Mouse (Mus musculus): ENCODE results near the gene Gipc3. TPM values are rescaled to one million over a fixed set of nuclear protein-coding genes. Genes with fewer than 3 reads are reported as not detected.

Gene Gipc3
- not detected in 2 replicates for polyA plus RNA-seq (2016; fragmentation: Nextera tagmentation; extraction: Ambion mirVana)

- peak within 1 kb of the TSS; percentile 66 for H3K4me2 ChIP-seq (replicated peaks)
- no peak for ATAC-seq (ENCODE audit: low FRiP score)
- WGBS: 6% methylated on average over 50 of the region's 67 CpGs
- H3K27ac ChIP-seq: no peak within 1 kb of the TSS
- peaks cover 19% of the 10 kb centered on the region for H3K4me1 ChIP-seq
- H3K27me3 ChIP-seq: peaks cover 85% of the 10 kb centered on the region
- peaks cover 6% of the 10 kb centered on the region for H3K36me3 ChIP-seq
- H3K9me3 ChIP-seq (replicated peaks): no peaks in the 10 kb centered on the region
- H3K9ac ChIP-seq: peak within 1 kb of the TSS; percentile 59
- H3K4me3 ChIP-seq: peak within 1 kb of the TSS; percentile 39
Measured at GRCm38 (mm10) chr10:81342686-81343505, at the start of gene Gipc3. Gipc3 (minus strand) TSS chr10:81343266.

- H3K27me3 ChIP-seq: 0 out of 2 replicates have a peak, but pooled peaks cover 5% of the 10 kb centered on the region
- peak within 1 kb of the TSS; percentile 51 for H3K9ac ChIP-seq
- H3K4me3 ChIP-seq: peak within 1 kb of the TSS; percentile 7; the same call in 1 of the 2 replicates
- no peak for ATAC-seq (ENCODE audit: low FRiP score)
- peaks cover 15% of the 10 kb centered on the region for H3K36me3 ChIP-seq
- peaks cover 33% of the 10 kb centered on the region for H3K4me1 ChIP-seq
- H3K27ac ChIP-seq: peak within 1 kb of the TSS; percentile 40; the same call in 1 of the 2 replicates
- no peaks in the 10 kb centered on the region for H3K9me3 ChIP-seq (replicated peaks)
- WGBS: 65% methylated on average over 14 of the region's 14 CpGs
- peak within 1 kb of the TSS; percentile 46 for H3K4me2 ChIP-seq (replicated peaks)
Measured at GRCm38 (mm10) chr10:81392781-81393185, 49.7 kb upstream of the Gipc3 start, which contains the start of gene Smim24. Smim24 (plus strand) TSS chr10:81393051.

- no peak for ATAC-seq (ENCODE audit: low FRiP score)
- Histone ChIP-seq H3K27ac (no peak overlapping the region), H3K27me3 (0 out of 2 replicates have a peak, but pooled peaks cover 1% of the 10 kb centered on the region), H3K9me3 (replicated peaks) (no peaks in the 10 kb centered on the region), H3K4me3 (no peak overlapping the region), H3K36me3 (peaks cover 20% of the 10 kb centered on the region), H3K4me1 (peaks cover 29% of the 10 kb centered on the region), H3K9ac (no peak overlapping the region), H3K4me2 (replicated peaks) (no peak overlapping the region)
- WGBS: 85% methylated on average over 6 of the region's 6 CpGs
Measured at GRCm38 (mm10) chr10:81392270-81392669, 49.2 kb upstream of the Gipc3 start.

GRCm38 (mm10) chr10:81390678-81390965, 47.6 kb upstream of the Gipc3 start:
- Histone ChIP-seq H3K36me3 (peaks cover 36% of the 10 kb centered on the region), H3K9ac (no peak overlapping the region), H3K27ac (no peak overlapping the region), H3K4me3 (no peak overlapping the region), H3K4me1 (peaks cover 18% of the 10 kb centered on the region), H3K9me3 (replicated peaks) (no peaks in the 10 kb centered on the region), H3K27me3 (no peaks in the 10 kb centered on the region), H3K4me2 (replicated peaks) (no peak overlapping the region)
- WGBS: 89% methylated on average over 13 of the region's 13 CpGs
- ATAC-seq (ENCODE audit: low FRiP score): no peak

GRCm38 (mm10) chr10:81389801-81390677, 47.0 kb upstream of the Gipc3 start:
- Histone ChIP-seq H3K9me3 (replicated peaks) (no peaks in the 10 kb centered on the region), H3K27me3 (no peaks in the 10 kb centered on the region), H3K36me3 (peaks cover 36% of the 10 kb centered on the region), H3K9ac (no peak overlapping the region), H3K4me1 (peaks cover 24% of the 10 kb centered on the region), H3K4me3 (no peak overlapping the region), H3K4me2 (replicated peaks) (no peak overlapping the region), H3K27ac (no peak overlapping the region)
- peak; percentile 48 for ATAC-seq (ENCODE audit: low FRiP score)
- WGBS: 61% methylated on average over 23 of the region's 23 CpGs

- Histone ChIP-seq H3K4me2 (replicated peaks) (no peak overlapping the region), H3K4me3 (no peak overlapping the region), H3K4me1 (peaks cover 28% of the 10 kb centered on the region), H3K9ac (no peak overlapping the region), H3K9me3 (replicated peaks) (no peaks in the 10 kb centered on the region), H3K36me3 (peaks cover 36% of the 10 kb centered on the region), H3K27me3 (no peaks in the 10 kb centered on the region), H3K27ac (no peak overlapping the region)
- WGBS: 56% methylated on average over 3 of the region's 3 CpGs
- no peak for ATAC-seq (ENCODE audit: low FRiP score)
Measured at GRCm38 (mm10) chr10:81389373-81389772, 46.3 kb upstream of the Gipc3 start.

- peaks cover 23% of the 10 kb centered on the region for H3K4me1 ChIP-seq
- H3K9me3 ChIP-seq (replicated peaks): no peaks in the 10 kb centered on the region
- ATAC-seq (ENCODE audit: low FRiP score): no peak
- H3K4me2 ChIP-seq (replicated peaks): no peak within 1 kb of the TSS
- H3K27me3 ChIP-seq: no peaks in the 10 kb centered on the region
- WGBS: 90% methylated on average over 5 of the region's 5 CpGs
- no peak within 1 kb of the TSS for H3K9ac ChIP-seq
- H3K27ac ChIP-seq: no peak within 1 kb of the TSS
- H3K36me3 ChIP-seq: peaks cover 36% of the 10 kb centered on the region
- H3K4me3 ChIP-seq: no peak within 1 kb of the TSS
Measured at GRCm38 (mm10) chr10:81388505-81389055, 45.5 kb upstream of the Gipc3 start, which contains the start of gene Gm48552. Gm48552 (plus strand) TSS chr10:81389005.

- Histone ChIP-seq H3K9me3 (replicated peaks) (no peaks in the 10 kb centered on the region), H3K4me2 (replicated peaks) (no peak overlapping the region), H3K9ac (no peak overlapping the region), H3K36me3 (peaks cover 36% of the 10 kb centered on the region), H3K4me3 (no peak overlapping the region), H3K4me1 (peaks cover 14% of the 10 kb centered on the region), H3K27me3 (no peaks in the 10 kb centered on the region), H3K27ac (no peak overlapping the region)
- 95% methylated on average over 20 of the region's 20 CpGs for WGBS
- no peak for ATAC-seq (ENCODE audit: low FRiP score)
Measured at GRCm38 (mm10) chr10:81387716-81388115, 44.6 kb upstream of the Gipc3 start.

GRCm38 (mm10) chr10:81385603-81386306, 42.7 kb upstream of the Gipc3 start:
- H3K4me2 ChIP-seq (replicated peaks): peak overlapping the region; percentile 87
- 81% methylated on average over 22 of the region's 22 CpGs for WGBS
- peaks cover 15% of the 10 kb centered on the region for H3K4me1 ChIP-seq
- H3K27ac ChIP-seq: no peak overlapping the region
- peak overlapping the region; percentile 79; the same call in 1 of the 2 replicates for H3K9ac ChIP-seq
- ATAC-seq (ENCODE audit: low FRiP score): no peak
- H3K4me3 ChIP-seq: peak overlapping the region; percentile 91; the same call in 1 of the 2 replicates
- H3K27me3 ChIP-seq: no peaks in the 10 kb centered on the region
- H3K36me3 ChIP-seq: peaks cover 32% of the 10 kb centered on the region
- H3K9me3 ChIP-seq (replicated peaks): no peaks in the 10 kb centered on the region

- peaks cover 32% of the 10 kb centered on the region for H3K36me3 ChIP-seq
Measured at GRCm38 (mm10) chr10:81384605-81384982, 41.5 kb upstream of the Gipc3 start.

GRCm38 (mm10) chr10:81383802-81384604, 40.9 kb upstream of the Gipc3 start, which contains the start of the genes Dohh and Gm48551:
Dohh (plus strand) TSS chr10:81384428.
Gm48551 (plus strand) TSS chr10:81384466.
- peak within 1 kb of the TSS; percentile 79 for H3K9ac ChIP-seq
- ATAC-seq (ENCODE audit: low FRiP score): peak; percentile 94
- H3K27me3 ChIP-seq: no peaks in the 10 kb centered on the region
- peak within 1 kb of the TSS; percentile 87 for H3K4me2 ChIP-seq (replicated peaks)
- H3K9me3 ChIP-seq (replicated peaks): no peaks in the 10 kb centered on the region
- H3K4me3 ChIP-seq: peak within 1 kb of the TSS; percentile 91
- WGBS: 9% methylated on average over 54 of the region's 54 CpGs
- peaks cover 18% of the 10 kb centered on the region for H3K4me1 ChIP-seq
- H3K36me3 ChIP-seq: peaks cover 32% of the 10 kb centered on the region
- peak within 1 kb of the TSS; percentile 77 for H3K27ac ChIP-seq

More at GRCm38 (mm10) chr10:81384605-81384982, 41.5 kb upstream of the Gipc3 start:
- Histone ChIP-seq H3K9ac (peak overlapping the region; percentile 79), H3K27me3 (no peaks in the 10 kb centered on the region), H3K27ac (peak overlapping the region; percentile 77), H3K4me1 (peaks cover 15% of the 10 kb centered on the region), H3K9me3 (replicated peaks) (no peaks in the 10 kb centered on the region), H3K4me3 (peak overlapping the region; percentile 91), H3K4me2 (replicated peaks) (peak overlapping the region; percentile 87)
- WGBS: under 1% methylated on average over 19 of the region's 19 CpGs
- ATAC-seq (ENCODE audit: low FRiP score): peak; percentile 30

Data from hindbrain, embryonic 12.5 days (tissue).